Mouse (Mus musculus): Measurements from ENCODE around the gene Ciapin1.
A peak's percentile ranks its signal among the peaks of the same experiment; 100 is the strongest.

The Ciapin1 gene

GRCm38 (mm10) chr8:94778895-94779533 is 59.1 kb downstream of the Ciapin1 start:
- no peak for DNase-seq (ENCODE audit: low spot score)

GRCm38 (mm10) chr8:94778473-94778872 is 59.7 kb downstream of the Ciapin1 start:
- no peak for DNase-seq (ENCODE audit: low spot score)

- DNase-seq (ENCODE audit: low spot score), result no peak
Measured at GRCm38 (mm10) chr8:94778036-94778435, 60.1 kb downstream of the Ciapin1 start.

GRCm38 (mm10) chr8:94776346-94776745 is 61.8 kb downstream of the Ciapin1 start:
- no peak for DNase-seq (ENCODE audit: low spot score)

- DNase-seq (ENCODE audit: low spot score), result no peak
Measured at GRCm38 (mm10) chr8:94774601-94775000, 63.6 kb downstream of the Ciapin1 start.

- no peak for DNase-seq (ENCODE audit: low spot score)
Measured at GRCm38 (mm10) chr8:94773700-94774171, 64.4 kb downstream of the Ciapin1 start.

GRCm38 (mm10) chr8:94773048-94773447 is 65.1 kb downstream of the Ciapin1 start:
- DNase-seq (ENCODE audit: low spot score), result no peak

GRCm38 (mm10) chr8:94771941-94772670 is 66.1 kb downstream of the Ciapin1 start, which contains the start of gene Cx3cl1:
Gene Cx3cl1, plus strand, starts transcription at chr8:94772009.
- DNase-seq (ENCODE audit: low spot score), result no peak

- peak; percentile 85 for DNase-seq (ENCODE audit: low spot score)
Measured at GRCm38 (mm10) chr8:94770945-94771344, 67.2 kb downstream of the Ciapin1 start.
